Mouse (Mus musculus): Measurements from ENCODE around the gene Pex11b. TPM values are rescaled to one million over a fixed set of nuclear protein-coding genes. Genes with fewer than 3 reads are reported as not detected.

Gene Pex11b
- polyA plus RNA-seq, 1 experiment from 2014 or later, result 54.2 TPM

- Histone ChIP-seq H3K27me3 (ENCODE audit: control insufficient read depth, insufficient read depth, low read depth, low read length) (no peaks in the 10 kb centered on the region), H3K9me3 (ENCODE audit: control insufficient read depth, low read length) (no peaks in the 10 kb centered on the region), H3K27ac (ENCODE audit: low read length) (no peak overlapping the region), H3K4me3 (ENCODE audit: low read length) (no peak overlapping the region), H3K36me3 (ENCODE audit: control insufficient read depth, insufficient read depth, low read length) (no peaks in the 10 kb centered on the region), H3K4me2 (ENCODE audit: low read depth, low read length) (no peak overlapping the region), H3K4me1 (replicated peaks; ENCODE audit: control insufficient read depth, insufficient read depth, low read length) (peaks cover 18% of the 10 kb centered on the region), H3K9ac (ENCODE audit: low read length) (no peak overlapping the region)
- no peak for ATAC-seq (ENCODE audit: low read depth)
- 83% methylated on average over 1 of the region's 1 CpGs for WGBS
These were observed 58.4 kb downstream of the Pex11b start for GRCm38 (mm10) chr3:96693579-96693978.

Other genes with a start within 250 kb of the Pex11b start
- 0.30 and 0.34 TPM in 2 replicates for gene BC107364, start 183.1 kb upstream of the Pex11b start, polyA plus RNA-seq (2015; fragmentation: Nextera tagmentation; extraction: Ambion mirVana)
- 0.57 and 1.1 TPM in 2 replicates for gene Hfe2, start 110.2 kb upstream of the Pex11b start, polyA plus RNA-seq (2015; fragmentation: Nextera tagmentation; extraction: Ambion mirVana)
- 184 and 197 TPM in 2 replicates for gene Txnip, start 77.4 kb upstream of the Pex11b start, polyA plus RNA-seq (2015; fragmentation: Nextera tagmentation; extraction: Ambion mirVana)
- 1.4 TPM in 2 replicates for gene Gm16253, start 58.4 kb upstream of the Pex11b start, polyA plus RNA-seq (2015; fragmentation: Nextera tagmentation; extraction: Ambion mirVana)
- 35.9 TPM in 2 replicates for gene Polr3gl, start 41.2 kb upstream of the Pex11b start, polyA plus RNA-seq (2015; fragmentation: Nextera tagmentation; extraction: Ambion mirVana)
- gene Ankrd34a, start 38.7 kb upstream of the Pex11b start, polyA plus RNA-seq (2015; fragmentation: Nextera tagmentation; extraction: Ambion mirVana), result 1.6 and 1.9 TPM in 2 replicates
- 6.7 and 8.2 TPM in 2 replicates for gene Lix1l, start 34.2 kb upstream of the Pex11b start, polyA plus RNA-seq (2015; fragmentation: Nextera tagmentation; extraction: Ambion mirVana)
- 132 and 135 TPM in 2 replicates for gene Rbm8a, start 5.4 kb upstream of the Pex11b start, polyA plus RNA-seq (2015; fragmentation: Nextera tagmentation; extraction: Ambion mirVana)
- 0.15 and 0.24 TPM in 2 replicates for gene Gm42957, start 98 bp downstream of the Pex11b start, polyA plus RNA-seq (2015; fragmentation: Nextera tagmentation; extraction: Ambion mirVana)
- 1.0 TPM in 2 replicates for gene Itga10, start 10.2 kb downstream of the Pex11b start, polyA plus RNA-seq (2015; fragmentation: Nextera tagmentation; extraction: Ambion mirVana)
- 0.36 and 0.50 TPM in 2 replicates for gene Ankrd35, start 34.8 kb downstream of the Pex11b start, polyA plus RNA-seq (2015; fragmentation: Nextera tagmentation; extraction: Ambion mirVana)
- gene Pias3, start 61.0 kb downstream of the Pex11b start, polyA plus RNA-seq (2015; fragmentation: Nextera tagmentation; extraction: Ambion mirVana), result 51.9 and 52.0 TPM in 2 replicates
- gene Nudt17, start 73.2 kb downstream of the Pex11b start, polyA plus RNA-seq (2015; fragmentation: Nextera tagmentation; extraction: Ambion mirVana), result 7.2 and 8.2 TPM in 2 replicates
- 35.6 and 35.7 TPM in 2 replicates for gene Polr3c, start 92.3 kb downstream of the Pex11b start, polyA plus RNA-seq (2015; fragmentation: Nextera tagmentation; extraction: Ambion mirVana)
- gene Rnf115, start 92.3 kb downstream of the Pex11b start, polyA plus RNA-seq (2015; fragmentation: Nextera tagmentation; extraction: Ambion mirVana), result 45.7 and 47.8 TPM in 2 replicates
- 0.64 TPM in 1 of 2 replicates, not detected in the other for gene Pdzk1, start 193.9 kb downstream of the Pex11b start, polyA plus RNA-seq (2015; fragmentation: Nextera tagmentation; extraction: Ambion mirVana)
- 0.40 and 1.8 TPM in 2 replicates for gene Cd160, start 194.0 kb downstream of the Pex11b start, polyA plus RNA-seq (2015; fragmentation: Nextera tagmentation; extraction: Ambion mirVana)

Data from lung, embryonic 16.5 days (tissue).